Mouse (Mus musculus): ENCODE measurements around the gene Pcx.
"Not testable (repeated sequence)": the region's sequence is repeated elsewhere in the genome, so short reads cannot be mapped to it uniquely, and the experiment has no call there.

The Pcx gene

GRCm38 (mm10) chr19:4572467-4572866, 62.2 kb downstream of the Pcx start:
- in situ Hi-C loops (cut with MboI; ENCODE audit: unreplicated experiment in 2 of 2), result loop anchor here in 1 of 2 experiments (10.0 kb wide), 1 partner anchor 78 kb away; the partner anchor contains the start of gene 2010003K11Rik

- in situ Hi-C loops (cut with MboI; ENCODE audit: unreplicated experiment in 2 of 2), result loop anchor here in 1 of 2 experiments (10.0 kb wide), 1 partner anchor 78 kb away; the partner anchor contains the start of gene 2010003K11Rik
These were observed 63.0 kb downstream of the Pcx start for GRCm38 (mm10) chr19:4573241-4573640.

- in situ Hi-C loops (cut with MboI; ENCODE audit: unreplicated experiment in 2 of 2), result loop anchor here in 1 of 2 experiments (10.0 kb wide), 1 partner anchor 84 kb away; the partner anchor contains the start of gene 2010003K11Rik
These were observed 68.5 kb downstream of the Pcx start for GRCm38 (mm10) chr19:4578799-4579198.

GRCm38 (mm10) chr19:4579296-4579695, 69.0 kb downstream of the Pcx start:
- in situ Hi-C loops (cut with MboI; ENCODE audit: unreplicated experiment in 2 of 2), result loop anchor here in 1 of 2 experiments (10.0 kb wide), 1 partner anchor 84 kb away; the partner anchor contains the start of gene 2010003K11Rik

GRCm38 (mm10) chr19:4583856-4584255, 73.6 kb downstream of the Pcx start:
- in situ Hi-C loops (cut with MboI; ENCODE audit: unreplicated experiment in 2 of 2), result no loop called here

- in situ Hi-C loops (cut with MboI; ENCODE audit: unreplicated experiment in 2 of 2), result not testable (repeated sequence)
These were observed 76.5 kb downstream of the Pcx start for GRCm38 (mm10) chr19:4586783-4587182.

- in situ Hi-C loops (cut with MboI; ENCODE audit: unreplicated experiment in 2 of 2), result no loop called here
These were observed 77.2 kb downstream of the Pcx start for GRCm38 (mm10) chr19:4587426-4587825.

GRCm38 (mm10) chr19:4588430-4588829, 78.2 kb downstream of the Pcx start:
- in situ Hi-C loops (cut with MboI; ENCODE audit: unreplicated experiment in 2 of 2), result no loop called here

- in situ Hi-C loops (cut with MboI; ENCODE audit: unreplicated experiment in 2 of 2), result no loop called here
These were observed 78.8 kb downstream of the Pcx start for GRCm38 (mm10) chr19:4589081-4589480.

GRCm38 (mm10) chr19:4590025-4590424, 79.8 kb downstream of the Pcx start:
- in situ Hi-C loops (cut with MboI; ENCODE audit: unreplicated experiment in 2 of 2), result no loop called here

GRCm38 (mm10) chr19:4593792-4594522, 83.7 kb downstream of the Pcx start:
- in situ Hi-C loops (cut with MboI; ENCODE audit: unreplicated experiment in 2 of 2), result no loop called here

- in situ Hi-C loops (cut with MboI; ENCODE audit: unreplicated experiment in 2 of 2), result no loop called here
These were observed 85.8 kb downstream of the Pcx start for GRCm38 (mm10) chr19:4596071-4596470.

GRCm38 (mm10) chr19:4602459-4602858, 92.2 kb downstream of the Pcx start:
- in situ Hi-C loops (cut with MboI; ENCODE audit: unreplicated experiment in 2 of 2), result no loop called here

- in situ Hi-C loops (cut with MboI; ENCODE audit: unreplicated experiment in 2 of 2), result no loop called here
These were observed 93.8 kb downstream of the Pcx start for GRCm38 (mm10) chr19:4603801-4604723.

- in situ Hi-C loops (cut with MboI; ENCODE audit: unreplicated experiment in 2 of 2), result no loop called here
These were observed 95.4 kb downstream of the Pcx start for GRCm38 (mm10) chr19:4605654-4606053.

GRCm38 (mm10) chr19:4607406-4607805, 97.1 kb downstream of the Pcx start:
- in situ Hi-C loops (cut with MboI; ENCODE audit: unreplicated experiment in 2 of 2), result no loop called here

- in situ Hi-C loops (cut with MboI; ENCODE audit: unreplicated experiment in 2 of 2), result no loop called here
These were observed 98.2 kb downstream of the Pcx start for GRCm38 (mm10) chr19:4608511-4608910.

- in situ Hi-C loops (cut with MboI; ENCODE audit: unreplicated experiment in 2 of 2), result no loop called here
These were observed 99.8 kb downstream of the Pcx start for GRCm38 (mm10) chr19:4610109-4610508.

GRCm38 (mm10) chr19:4612181-4612961, 102.1 kb downstream of the Pcx start:
- in situ Hi-C loops (cut with MboI; ENCODE audit: unreplicated experiment in 2 of 2), result no loop called here
